Mouse (Mus musculus): ENCODE measurements around the gene Alkbh2.

- TF ChIP-seq CTCF (IDR thresholded peaks at IDR 0.05; ENCODE audit: low read depth, low read length) (peak; percentile 66), POLR2A (IDR thresholded peaks at IDR 0.05; ENCODE audit: insufficient read depth, low read length) (no peak)
These were observed 14.7 kb downstream of the Alkbh2 start for GRCm38 (mm10) chr5:114113334-114113733.

Measured in ES-Bruce4 (cell line).